Mouse (Mus musculus): ENCODE results near the gene Spg21. TPM values are rescaled to one million over a fixed set of nuclear protein-coding genes. Genes with fewer than 3 reads are reported as not detected.

The Spg21 gene
- 10 to 100 TPM in 1 of 2 experiments, 1 to 10 TPM in 1; 6.4 to 10.8 TPM for total RNA-seq (2021)
- long read RNA-seq, experiment 1, transcript Spg21-201 (9 exons, 2,680 nt): major isoform, 14 of 15 reads
- long read RNA-seq, experiment 1, partial matches to known transcripts: 0 of 15 reads
- long read RNA-seq, experiment 1, other reads (novel, unspliced or antisense): 1 of 15 reads
- long read RNA-seq, experiment 2, transcript Spg21-201 (9 exons, 2,680 nt): major isoform, 14 of 16 reads
- long read RNA-seq, experiment 2, partial matches to known transcripts: 0 of 16 reads
- long read RNA-seq, experiment 2, other reads (novel, unspliced or antisense): 2 of 16 reads

GRCm38 (mm10) chr9:65460732-65461442 lies at the start of gene Spg21:
TSS of gene Spg21 (plus strand) at chr9:65460947.
- peak; percentile 91 for DNase-seq

GRCm38 (mm10) chr9:65411326-65411725 lies 49.4 kb upstream of the Spg21 start:
- no peak for DNase-seq

- DNase-seq: no peak
These were observed 43.0 kb upstream of the Spg21 start for GRCm38 (mm10) chr9:65417738-65418137.

GRCm38 (mm10) chr9:65419633-65420032 lies 41.1 kb upstream of the Spg21 start:
- DNase-seq: no peak

- DNase-seq: no peak
These were observed 37.8 kb upstream of the Spg21 start, which contains the start of gene Slc51b for GRCm38 (mm10) chr9:65422760-65423501. TSS of gene Slc51b (minus strand) at chr9:65422955.

GRCm38 (mm10) chr9:65424393-65424792 lies 36.4 kb upstream of the Spg21 start:
- no peak for DNase-seq

GRCm38 (mm10) chr9:65427511-65427910 lies 33.2 kb upstream of the Spg21 start:
- DNase-seq: no peak

GRCm38 (mm10) chr9:65428003-65428402 lies 32.7 kb upstream of the Spg21 start:
- no peak for DNase-seq

GRCm38 (mm10) chr9:65430401-65430800 lies 30.3 kb upstream of the Spg21 start:
- no peak for DNase-seq

- DNase-seq: no peak
These were observed 29.8 kb upstream of the Spg21 start for GRCm38 (mm10) chr9:65430921-65431320.

- DNase-seq: peak; percentile 65
These were observed 28.5 kb upstream of the Spg21 start for GRCm38 (mm10) chr9:65432236-65432635.

GRCm38 (mm10) chr9:65434140-65434539 lies 26.6 kb upstream of the Spg21 start:
- DNase-seq: no peak

- no peak for DNase-seq
These were observed 25.5 kb upstream of the Spg21 start for GRCm38 (mm10) chr9:65435211-65435610.

GRCm38 (mm10) chr9:65435671-65436301 lies 25.0 kb upstream of the Spg21 start, which contains the start of gene Mtfmt:
TSS of gene Mtfmt (plus strand) at chr9:65435782.
- peak; percentile 91 for DNase-seq

GRCm38 (mm10) chr9:65444692-65445091 lies 16.1 kb upstream of the Spg21 start:
- DNase-seq: no peak

GRCm38 (mm10) chr9:65447951-65448350 lies 12.8 kb upstream of the Spg21 start:
- no peak for DNase-seq

- DNase-seq: no peak
These were observed 1.8 kb upstream of the Spg21 start for GRCm38 (mm10) chr9:65458975-65459374.

GRCm38 (mm10) chr9:65460198-65460597 lies 549 bp upstream of the Spg21 start:
- DNase-seq: no peak

- no peak for DNase-seq
These were observed 1.8 kb downstream of the Spg21 start for GRCm38 (mm10) chr9:65462544-65462943.

- no peak for DNase-seq
These were observed 3.4 kb downstream of the Spg21 start for GRCm38 (mm10) chr9:65464161-65464560.

GRCm38 (mm10) chr9:65465241-65465640 lies 4.5 kb downstream of the Spg21 start:
- DNase-seq: no peak

GRCm38 (mm10) chr9:65467686-65468085 lies 6.9 kb downstream of the Spg21 start:
- no peak for DNase-seq
